Mouse (Mus musculus) liver, embryonic 12.5 days (tissue): Measurements from ENCODE around the gene Zfp563. TPM values are rescaled to one million over a fixed set of nuclear protein-coding genes. Genes with fewer than 3 reads are reported as not detected.
A peak's percentile ranks its signal among the peaks of the same experiment; 100 is the strongest.

ENCODE experiments used
- ATAC-seq: fragments of 200-750 bp; cut with Nextera tagmentation; 2 replicates; pipeline ENCODE4 v1.8.0; 2017; ENCODE audit warnings: moderate number of reproducible peaks, mild to moderate bottlenecking, moderate library complexity
- H3K27ac ChIP-seq: fragments of 300-500 bp; sonication (generic); 2 replicates; pipeline ENCODE4 v1.5.1; 2016; ENCODE audit warnings: mild to moderate bottlenecking
- H3K27me3 ChIP-seq: fragments of 300-500 bp; sonication (generic); replicated peaks from 2 replicates; pipeline ENCODE4 v1.6.1; 2016; ENCODE audit warnings: mild to moderate bottlenecking, moderate library complexity
- H3K36me3 ChIP-seq: fragments of 300-500 bp; sonication (generic); 2 replicates; pipeline ENCODE4 v1.6.1; 2016; ENCODE audit warnings: mild to moderate bottlenecking, moderate library complexity
- H3K4me1 ChIP-seq: fragments of 300-500 bp; sonication (generic); 2 replicates; pipeline ENCODE4 v1.6.1; 2016
- H3K4me2 ChIP-seq: fragments of 300-500 bp; sonication (generic); 2 replicates; pipeline ENCODE4 v1.6.1; 2016; ENCODE audit warnings: mild to moderate bottlenecking, moderate library complexity
- H3K4me3 ChIP-seq: fragments of 300-500 bp; sonication (generic); 2 replicates; pipeline ENCODE4 v1.5.1; 2016; ENCODE audit warnings: mild to moderate bottlenecking, moderate library complexity
- H3K9ac ChIP-seq: fragments of 300-500 bp; sonication (generic); 2 replicates; pipeline ENCODE4 v1.6.1; 2016; ENCODE audit warnings: mild to moderate bottlenecking, moderate library complexity
- H3K9me3 ChIP-seq: fragments of 300-500 bp; sonication (generic); replicated peaks from 2 replicates; pipeline ENCODE4 v1.6.1; 2016; ENCODE audit warnings: mild to moderate bottlenecking, moderate library complexity
- WGBS: fragments of 180-500 bp; shearing (Covaris S2); methylation state at CpG from one replicate; pipeline ENCODE4 v1.1.7; 2016; ENCODE audit not compliant: insufficient replicate concordance; 5-methylcytosine and 5-hydroxymethylcytosine counted together
- polyA plus RNA-seq: library from polyadenylated mRNA; unstranded; fragments of >200 nt; fragmentation: Nextera tagmentation; extraction: Ambion mirVana; gene quantifications from 2 replicates; pipeline ENCODE4 v1.2.1, GENCODE M21; 2016

The Zfp563 gene
- polyA plus RNA-seq, result 1.7 and 1.9 TPM in 2 replicates

DNA sequence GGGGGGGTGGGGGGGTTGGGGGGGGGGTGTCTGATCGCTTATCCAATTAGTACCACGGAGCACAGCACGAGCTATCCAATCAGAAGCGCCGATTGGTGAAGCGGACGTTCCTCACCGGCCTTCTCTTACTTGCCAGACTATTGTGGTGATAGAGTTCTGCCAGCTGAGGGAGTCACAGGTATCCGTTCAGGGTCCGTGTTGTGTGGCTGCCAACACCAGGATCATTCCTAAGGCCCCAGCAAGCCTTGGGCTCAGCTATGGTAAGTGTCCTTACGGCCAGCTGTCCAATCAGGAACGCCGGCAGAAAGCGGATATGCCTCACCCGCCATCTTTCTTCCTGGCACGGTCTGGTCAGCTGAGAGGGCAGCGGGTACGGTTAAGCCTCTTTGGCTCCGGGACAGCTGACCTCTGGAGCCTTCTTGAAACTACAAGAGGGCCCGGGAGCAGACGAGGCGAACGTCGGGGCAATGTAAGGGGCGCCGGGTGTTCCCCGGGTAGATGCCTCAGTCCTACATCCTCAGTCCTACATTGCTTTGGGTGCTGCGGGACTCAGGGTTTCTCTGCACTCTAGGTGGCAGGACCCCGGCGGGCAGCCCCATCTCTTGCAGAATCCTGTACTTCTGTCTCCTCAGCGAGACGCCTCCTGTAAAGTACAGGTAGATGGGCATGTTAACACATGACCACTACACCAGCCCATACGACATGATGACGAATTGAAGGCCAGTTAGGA is at the start of gene Zfp563:
Gene Zfp563, plus strand, starts transcription at position 91 of the 730 bp plus-strand sequence.
- peak within 1 kb of the TSS; percentile 71 for H3K4me3 ChIP-seq
- H3K27me3 ChIP-seq, result peaks cover 5% of the 10 kb centered on the region; the same call in 1 of the 2 replicates
- no peaks in the 10 kb centered on the region for H3K9me3 ChIP-seq
- ATAC-seq, result peak; percentile 87
- H3K36me3 ChIP-seq, result no peaks in the 10 kb centered on the region
- whole genome bisulfite sequencing, result 6% methylated on average over 33 of the region's 34 CpGs
- peak within 1 kb of the TSS; percentile 59 for H3K27ac ChIP-seq
- peaks cover 23% of the 10 kb centered on the region for H3K4me1 ChIP-seq
- peak within 1 kb of the TSS; percentile 77 for H3K4me2 ChIP-seq
- H3K9ac ChIP-seq, result peak within 1 kb of the TSS; percentile 71

DNA sequence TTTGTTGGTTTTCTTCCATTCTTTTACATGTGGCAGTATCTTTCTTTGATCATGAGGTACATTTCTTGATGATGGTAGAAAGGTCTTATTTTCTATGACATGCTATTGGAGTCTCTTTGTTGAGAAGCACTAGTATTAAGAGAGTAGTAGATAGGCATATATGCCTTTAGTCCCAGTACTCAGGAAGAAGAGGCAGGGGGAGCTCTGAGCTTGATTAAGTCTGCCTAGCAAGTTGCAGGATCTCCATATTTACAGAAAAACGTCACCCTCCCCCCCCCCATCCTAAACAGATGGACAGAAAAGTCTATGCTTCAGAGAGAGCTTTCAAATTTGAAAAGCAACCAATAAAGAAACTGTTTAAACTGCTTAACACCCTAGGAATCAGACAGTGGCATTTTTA is 30.3 kb upstream of the Zfp563 start:
- ATAC-seq, result no peak
- no peaks in the 10 kb centered on the region for H3K36me3 ChIP-seq
- 10% methylated on average over 1 of the region's 1 CpGs for WGBS
- H3K4me3 ChIP-seq, result no peak overlapping the region
- H3K9me3 ChIP-seq, result no peaks in the 10 kb centered on the region
- no peaks in the 10 kb centered on the region for H3K27me3 ChIP-seq
- H3K27ac ChIP-seq, result no peak overlapping the region
- H3K4me1 ChIP-seq, result no peaks in the 10 kb centered on the region
- H3K4me2 ChIP-seq, result no peak overlapping the region
- no peak overlapping the region for H3K9ac ChIP-seq

DNA sequence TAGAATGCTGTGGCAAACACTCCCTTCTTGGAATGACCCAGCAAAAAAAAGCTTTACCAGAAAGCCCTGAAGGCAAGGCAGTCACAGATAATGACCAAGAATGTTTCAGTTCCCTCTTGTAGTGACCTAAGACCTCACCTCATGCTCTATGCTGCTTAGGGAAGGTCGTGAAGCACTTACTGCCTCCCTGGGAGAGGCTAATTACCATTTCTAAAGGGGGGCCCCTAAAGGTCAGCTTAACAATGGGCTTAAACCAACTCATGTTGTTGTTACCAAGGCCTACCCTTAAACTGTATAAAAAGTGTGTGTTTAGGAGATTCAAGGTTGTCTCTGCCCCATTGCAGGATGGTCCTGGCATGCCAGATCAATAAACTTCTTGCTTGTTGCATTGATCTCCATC is 26.1 kb upstream of the Zfp563 start:
- H3K36me3 ChIP-seq, result no peaks in the 10 kb centered on the region
- 6% methylated on average over 1 of the region's 1 CpGs for WGBS
- no peaks in the 10 kb centered on the region for H3K27me3 ChIP-seq
- no peak overlapping the region for H3K4me2 ChIP-seq
- no peaks in the 10 kb centered on the region for H3K4me1 ChIP-seq
- no peaks in the 10 kb centered on the region for H3K9me3 ChIP-seq
- H3K27ac ChIP-seq, result no peak overlapping the region
- no peak for ATAC-seq
- H3K4me3 ChIP-seq, result no peak overlapping the region
- no peak overlapping the region for H3K9ac ChIP-seq

DNA sequence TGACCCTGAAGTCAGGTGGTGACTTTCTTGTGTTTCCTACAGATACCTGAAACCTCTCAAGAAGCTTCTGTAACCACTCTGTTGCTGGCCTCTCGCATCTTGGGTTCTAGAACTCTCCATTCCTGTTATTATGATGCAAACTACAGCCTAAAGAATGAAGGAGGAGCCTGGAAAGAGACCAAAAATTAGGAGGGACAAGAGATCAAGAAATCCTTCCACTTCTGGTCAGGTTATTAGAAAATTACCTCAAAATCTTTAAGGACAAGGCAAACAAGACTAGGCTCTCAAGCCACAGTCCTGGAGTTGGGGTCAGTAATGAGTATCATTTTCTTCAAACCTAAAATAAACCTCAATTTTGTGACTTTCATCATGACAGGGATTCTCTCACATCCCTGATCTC is 21.2 kb upstream of the Zfp563 start, which contains the start of gene 4921501E09Rik:
Gene 4921501E09Rik, minus strand, starts transcription at position 101 of the 400 bp plus-strand sequence.
- no peak for ATAC-seq
- Histone ChIP-seq H3K27ac (no peak within 1 kb of the TSS), H3K9ac (no peak within 1 kb of the TSS), H3K9me3 (no peaks in the 10 kb centered on the region), H3K4me3 (no peak within 1 kb of the TSS), H3K36me3 (no peaks in the 10 kb centered on the region), H3K27me3 (no peaks in the 10 kb centered on the region), H3K4me2 (no peak within 1 kb of the TSS), H3K4me1 (no peaks in the 10 kb centered on the region)
- WGBS, result 47% methylated on average over 1 of the region's 1 CpGs

DNA sequence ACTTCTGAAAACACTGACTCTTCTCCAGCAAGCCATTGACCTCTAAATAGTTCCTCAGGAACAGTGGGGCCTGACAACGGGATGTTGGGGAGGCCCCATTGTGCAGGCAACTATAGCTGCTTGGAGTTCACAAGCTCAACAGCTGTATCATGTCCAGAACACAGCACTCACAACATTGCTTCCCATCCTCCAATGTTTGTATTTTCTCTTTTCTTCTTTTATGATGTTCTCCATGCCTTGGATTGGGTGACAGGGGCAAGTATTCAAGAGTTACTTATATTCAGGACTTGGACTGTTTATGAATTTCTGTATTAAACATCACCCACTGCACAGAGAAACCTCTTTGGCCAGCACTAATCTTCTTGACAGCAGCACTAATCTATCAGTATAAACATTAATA is 2.5 kb downstream of the Zfp563 start:
- Histone ChIP-seq H3K9ac (no peak overlapping the region), H3K4me3 (no peak overlapping the region), H3K27me3 (peaks cover 5% of the 10 kb centered on the region; the same call in 1 of the 2 replicates), H3K36me3 (no peaks in the 10 kb centered on the region), H3K4me2 (no peak overlapping the region), H3K9me3 (no peaks in the 10 kb centered on the region), H3K27ac (no peak overlapping the region), H3K4me1 (peaks cover 23% of the 10 kb centered on the region)
- WGBS, result 95% methylated on average over 1 of the region's 1 CpGs
- ATAC-seq, result no peak

DNA sequence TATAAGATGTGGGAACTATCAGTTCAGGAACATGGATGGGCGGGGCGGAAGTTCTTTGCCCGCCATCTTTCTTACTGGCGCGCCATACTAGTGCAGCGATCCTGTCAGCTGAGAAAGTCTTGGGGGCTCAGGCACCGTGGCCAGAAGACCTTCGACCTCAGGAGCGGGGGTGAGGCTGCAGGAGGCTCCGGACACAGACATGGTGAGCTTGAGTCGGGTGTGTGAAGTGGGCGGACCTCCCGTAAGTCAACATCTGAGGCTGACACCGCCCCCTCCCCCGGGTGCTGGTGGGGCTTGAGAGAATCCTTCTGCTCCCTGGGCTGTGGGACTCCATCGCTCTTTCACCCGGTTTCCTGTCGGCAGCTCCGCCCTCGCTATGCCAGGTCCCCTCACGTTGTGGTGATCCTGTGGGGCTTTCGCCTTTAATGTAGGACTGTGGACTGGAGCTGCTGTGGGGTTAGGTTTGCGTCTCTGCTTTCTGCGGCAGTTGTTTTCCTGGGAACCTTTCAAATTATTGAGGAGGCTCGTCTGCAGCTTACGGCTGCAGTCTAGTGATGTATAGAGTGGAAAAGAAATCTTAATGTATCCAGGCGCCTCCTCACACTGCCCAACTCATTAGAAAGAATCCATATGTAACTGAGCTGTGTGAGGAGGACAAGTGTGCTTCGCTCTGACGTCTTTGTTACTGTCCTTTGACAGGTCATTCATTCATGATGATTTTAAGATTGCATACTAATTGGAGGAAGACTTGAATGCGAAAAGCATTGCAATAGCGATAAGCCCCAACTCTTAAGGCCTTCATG is 3.5 kb downstream of the Zfp563 start:
- H3K4me3 ChIP-seq, result peak overlapping the region; percentile 73
- peak overlapping the region; percentile 77 for H3K4me2 ChIP-seq
- peaks cover 23% of the 10 kb centered on the region for H3K4me1 ChIP-seq
- H3K27me3 ChIP-seq, result no peaks in the 10 kb centered on the region
- peak overlapping the region; percentile 74 for H3K9ac ChIP-seq
- peak overlapping the region; percentile 71 for H3K27ac ChIP-seq
- WGBS, result 3% methylated on average over 31 of the region's 31 CpGs
- ATAC-seq, result peak; percentile 61
- no peaks in the 10 kb centered on the region for H3K9me3 ChIP-seq
- no peaks in the 10 kb centered on the region for H3K36me3 ChIP-seq

DNA sequence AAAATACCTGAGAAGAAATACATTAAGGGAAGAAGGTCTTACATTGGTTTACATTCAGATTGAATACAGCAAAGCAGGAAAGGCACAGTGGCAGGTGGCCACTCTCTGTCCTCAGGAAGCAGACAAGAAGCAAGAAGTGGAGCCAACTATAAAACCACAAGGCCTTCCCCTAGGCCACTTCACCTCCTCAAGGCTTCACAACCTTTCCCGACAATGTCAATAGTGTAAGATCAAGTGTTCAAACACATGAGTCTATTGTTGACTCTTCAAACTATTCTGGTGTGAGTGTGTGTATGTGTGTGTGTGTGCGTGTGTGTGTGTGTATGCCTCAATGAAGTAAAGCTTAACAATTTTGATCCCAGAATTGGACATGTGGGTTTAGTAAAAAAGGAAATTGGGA is 8.3 kb downstream of the Zfp563 start:
- Histone ChIP-seq H3K36me3 (no peaks in the 10 kb centered on the region), H3K9me3 (no peaks in the 10 kb centered on the region), H3K4me2 (no peak overlapping the region), H3K27ac (no peak overlapping the region), H3K27me3 (no peaks in the 10 kb centered on the region), H3K4me3 (no peak overlapping the region), H3K9ac (no peak overlapping the region), H3K4me1 (peaks cover 11% of the 10 kb centered on the region)
- ATAC-seq, result no peak
- 69% methylated on average over 2 of the region's 2 CpGs for WGBS

DNA sequence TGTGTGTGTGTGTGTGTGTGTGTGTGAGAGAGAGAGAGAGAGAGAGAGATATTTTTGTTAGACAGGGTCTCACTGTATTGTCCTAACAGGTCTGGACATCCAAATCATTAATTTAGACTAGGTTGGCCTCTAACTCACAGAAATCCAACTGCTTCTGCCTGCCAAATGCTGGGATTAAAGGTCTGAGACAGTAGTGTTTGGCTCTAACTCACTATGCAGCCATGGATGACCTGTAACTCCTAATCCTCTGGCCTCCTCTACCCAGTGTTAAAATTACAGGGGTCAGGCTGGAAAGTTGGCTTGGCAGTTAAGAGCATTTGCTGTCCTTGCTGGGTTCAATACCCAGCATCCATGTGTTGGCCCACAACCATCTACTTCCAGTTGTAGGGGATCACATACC is 35.4 kb downstream of the Zfp563 start:
- H3K4me3 ChIP-seq, result no peak overlapping the region
- no peak overlapping the region for H3K4me2 ChIP-seq
- ATAC-seq, result no peak
- no peaks in the 10 kb centered on the region for H3K9me3 ChIP-seq
- H3K27me3 ChIP-seq, result no peaks in the 10 kb centered on the region
- H3K9ac ChIP-seq, result no peak overlapping the region
- H3K27ac ChIP-seq, result no peak overlapping the region
- no peaks in the 10 kb centered on the region for H3K4me1 ChIP-seq
- H3K36me3 ChIP-seq, result no peaks in the 10 kb centered on the region

DNA sequence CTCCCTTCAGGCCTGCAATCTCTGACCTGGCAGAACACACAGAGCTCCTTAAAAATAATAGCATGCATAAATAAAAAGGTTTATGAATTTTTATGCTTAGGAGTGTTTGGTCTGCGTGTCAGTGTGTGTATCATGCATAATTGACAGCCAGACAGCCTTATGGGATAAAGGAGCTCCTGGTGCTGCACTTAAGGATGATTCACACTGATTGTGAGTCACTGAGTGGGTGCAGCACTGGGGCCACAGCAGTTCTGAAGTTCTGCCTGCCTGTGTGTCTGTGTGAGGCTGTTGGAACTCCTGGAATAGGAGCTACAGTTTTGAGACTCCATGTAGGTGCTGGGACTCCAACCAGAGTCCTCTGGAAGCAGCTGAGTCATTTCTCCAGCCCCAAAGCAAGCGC is 37.1 kb downstream of the Zfp563 start:
- Histone ChIP-seq H3K27ac (no peak overlapping the region), H3K9me3 (no peaks in the 10 kb centered on the region), H3K9ac (no peak overlapping the region), H3K27me3 (no peaks in the 10 kb centered on the region), H3K4me2 (no peak overlapping the region), H3K4me3 (no peak overlapping the region), H3K4me1 (no peaks in the 10 kb centered on the region), H3K36me3 (no peaks in the 10 kb centered on the region)
- WGBS, result 45% methylated on average over 2 of the region's 2 CpGs
- ATAC-seq, result no peak

DNA sequence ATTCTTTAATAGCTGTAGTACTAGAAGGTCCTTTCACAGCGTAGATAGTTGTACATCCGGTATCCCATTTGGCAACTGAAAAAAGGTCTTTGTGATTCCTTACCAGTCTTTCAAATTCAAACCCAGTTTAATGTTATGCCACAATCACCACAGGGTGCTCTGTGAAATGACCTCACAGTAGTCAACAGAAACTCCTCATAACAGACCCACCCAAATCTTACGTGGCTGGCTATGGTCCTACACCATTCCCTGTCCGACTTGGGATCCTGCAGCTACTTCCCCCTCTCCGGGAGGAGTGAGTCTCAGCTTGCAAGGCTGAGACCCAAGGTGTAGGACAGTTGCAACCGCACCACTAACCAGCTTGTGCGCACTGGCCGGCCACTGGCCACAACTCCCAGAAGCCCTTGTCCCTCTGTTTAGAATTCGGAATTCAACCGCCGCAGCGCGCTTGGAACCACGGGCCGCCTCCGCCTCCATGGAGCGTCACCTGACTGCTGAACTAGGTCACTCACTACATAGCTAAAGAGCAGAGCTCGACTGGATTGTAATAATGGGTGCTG is 50.2 kb downstream of the Zfp563 start, which contains the start of gene Morc2b:
Gene Morc2b, minus strand, starts transcription at position 423 of the 560 bp plus-strand sequence.
- no peak within 1 kb of the TSS for H3K9ac ChIP-seq
- H3K4me1 ChIP-seq, result no peaks in the 10 kb centered on the region
- no peaks in the 10 kb centered on the region for H3K36me3 ChIP-seq
- ATAC-seq, result no peak
- H3K27ac ChIP-seq, result no peak within 1 kb of the TSS
- no peaks in the 10 kb centered on the region for H3K27me3 ChIP-seq
- H3K4me2 ChIP-seq, result no peak within 1 kb of the TSS
- H3K4me3 ChIP-seq, result no peak within 1 kb of the TSS
- WGBS, result 62% methylated on average over 18 of the region's 18 CpGs
- H3K9me3 ChIP-seq, result peaks cover 4% of the 10 kb centered on the region; the same call in 1 of the 2 replicates
